Mouse (Mus musculus) CH12.LX (cell line): Measurements from ENCODE around the gene Pfdn6. TPM values are rescaled to one million over a fixed set of nuclear protein-coding genes. Genes with fewer than 3 reads are reported as not detected.

ENCODE experiments used
- DNase-seq: peaks from one replicate; pipeline ENCODE4 v3.0.0-alpha.2; 2013; ENCODE audit errors: extremely low read depth
- H3K27ac ChIP-seq: 2 replicates; pipeline ENCODE4 v1.5.1; 2012; ENCODE audit warnings: low read depth, mild to moderate bottlenecking, control low read depth, moderate library complexity; ENCODE audit not compliant: insufficient read depth
- H3K27me3 ChIP-seq: replicated peaks from 2 replicates; pipeline ENCODE3; 2012; ENCODE audit warnings: inconsistent platforms
- H3K36me3 ChIP-seq, 2 experiments: replicated peaks in 1 of 2; 2 replicates each; pipeline versions ENCODE3 to v1.6.1; 2012; ENCODE audit warnings: inconsistent platforms in 1 of 2, low read length in 1 of 2, mild to moderate bottlenecking in 1 of 2, mixed read lengths in 1 of 2, moderate library complexity in 1 of 2; ENCODE audit not compliant: control insufficient read depth in 1 of 2, insufficient read depth in 1 of 2
- H3K4me1 ChIP-seq, 2 experiments: 2 replicates each; pipeline ENCODE4 v1.6.1; 2012; ENCODE audit warnings: inconsistent platforms in 1 of 2, moderate library complexity in 1 of 2; ENCODE audit not compliant: insufficient read depth in 2 of 2, control insufficient read depth in 1 of 2
- H3K4me2 ChIP-seq: 2 replicates; pipeline ENCODE4 v1.6.1; 2012; ENCODE audit warnings: low read depth, mild to moderate bottlenecking, control low read depth; ENCODE audit not compliant: poor library complexity, insufficient read depth, severe bottlenecking
- H3K4me3 ChIP-seq, 3 experiments: fragments of 150-350 bp in 1 of 3; sonication (generic) in 1 of 3; replicated peaks in 1 of 3; 2 replicates each; pipeline versions ENCODE3 to v1.5.1; 2011 to 2012; ENCODE audit warnings: low read depth in 2 of 3, low read length in 2 of 3, mild to moderate bottlenecking in 2 of 3, moderate library complexity in 2 of 3, control low read depth in 1 of 3, improper control_type of control experiment in 1 of 3, inconsistent platforms in 1 of 3, mixed read lengths in 1 of 3; ENCODE audit not compliant: poor library complexity in 1 of 3
- H3K79me2 ChIP-seq: replicated peaks from 2 replicates; pipeline ENCODE4 v1.6.1; 2012; ENCODE audit warnings: mild to moderate bottlenecking, moderate library complexity; ENCODE audit not compliant: control insufficient read depth, poor library complexity, insufficient read depth, severe bottlenecking; ENCODE audit errors: extremely low read depth
- H3K9ac ChIP-seq: 2 replicates; pipeline ENCODE4 v1.6.1; 2012; ENCODE audit warnings: low read depth, mild to moderate bottlenecking, control low read depth, moderate library complexity; ENCODE audit not compliant: insufficient read depth
- H3K9me3 ChIP-seq: replicated peaks from 2 replicates; pipeline ENCODE3; 2012; ENCODE audit warnings: low read length, inconsistent platforms, mixed read lengths
- BHLHE40 ChIP-seq: IDR thresholded peaks from 2 replicates; pipeline ENCODE4 v1.6.1; 2011; ENCODE audit warnings: mild to moderate bottlenecking, low read depth, low read length, improper control_type of control experiment
- CHD1 ChIP-seq: IDR thresholded peaks from 2 replicates; pipeline ENCODE4 v1.6.1; 2012; ENCODE audit warnings: low read depth, low read length, improper control_type of control experiment, inconsistent platforms
- CHD2 ChIP-seq: IDR thresholded peaks from 2 replicates; pipeline ENCODE4 v1.6.1; 2011; ENCODE audit warnings: low read length, improper control_type of control experiment
- CTCF ChIP-seq, 2 experiments: IDR thresholded peaks in 1 of 2; conservative IDR thresholded peaks in 1 of 2; 2 replicates each; pipeline ENCODE4 v1.5.1; 2011 to 2012; ENCODE audit warnings: low read depth in 2 of 2, low read length in 2 of 2, improper control_type of control experiment in 1 of 2, inconsistent platforms in 1 of 2, mild to moderate bottlenecking in 1 of 2, moderate library complexity in 1 of 2
- E2F4 ChIP-seq: IDR thresholded peaks from 2 replicates; pipeline ENCODE4 v1.6.1; 2011; ENCODE audit warnings: low read depth, low read length, improper control_type of control experiment; ENCODE audit not compliant: insufficient replicate concordance
- ELF1 ChIP-seq: IDR thresholded peaks from 2 replicates; pipeline ENCODE4 v1.6.1; 2014; ENCODE audit warnings: low read depth, mild to moderate bottlenecking, inconsistent platforms, low read length, improper control_type of control experiment
- EP300 ChIP-seq: IDR thresholded peaks from 2 replicates; pipeline ENCODE4 v1.6.1; 2011; ENCODE audit warnings: low read length, improper control_type of control experiment
- ETS1 ChIP-seq: conservative IDR thresholded peaks from 2 replicates; pipeline ENCODE4 v1.6.1; 2012; ENCODE audit warnings: low read depth, mild to moderate bottlenecking, inconsistent platforms, low read length, improper control_type of control experiment, moderate library complexity
- GABPA ChIP-seq: IDR thresholded peaks from 2 replicates; pipeline ENCODE4 v1.6.1; 2012; ENCODE audit warnings: low read depth, low read length, improper control_type of control experiment, inconsistent platforms; ENCODE audit not compliant: insufficient replicate concordance
- HCFC1 ChIP-seq: IDR thresholded peaks from 2 replicates; pipeline ENCODE4 v1.6.1; 2012; ENCODE audit warnings: low read depth, mild to moderate bottlenecking, inconsistent platforms, low read length, improper control_type of control experiment
- IRF4 ChIP-seq: IDR thresholded peaks from 2 replicates; pipeline ENCODE4 v1.6.1; 2014; ENCODE audit warnings: low read depth, mild to moderate bottlenecking, inconsistent platforms, low read length, improper control_type of control experiment
- JUN ChIP-seq: IDR thresholded peaks from 2 replicates; pipeline ENCODE4 v1.6.1; 2011; ENCODE audit warnings: low read depth, mild to moderate bottlenecking, low read length, improper control_type of control experiment, moderate library complexity; ENCODE audit not compliant: insufficient read depth
- JUND ChIP-seq: conservative IDR thresholded peaks from 2 replicates; pipeline ENCODE4 v1.6.1; 2011; ENCODE audit warnings: low read depth, low read length, improper control_type of control experiment
- KAT2A ChIP-seq: IDR thresholded peaks from 2 replicates; pipeline ENCODE4 v1.6.1; 2012; ENCODE audit warnings: low read length, improper control_type of control experiment, inconsistent platforms; ENCODE audit not compliant: insufficient replicate concordance
- MAFK ChIP-seq: IDR thresholded peaks from 2 replicates; pipeline ENCODE4 v1.6.1; 2011; ENCODE audit warnings: low read length, improper control_type of control experiment; ENCODE audit not compliant: insufficient replicate concordance
- MAX ChIP-seq: IDR thresholded peaks from 2 replicates; pipeline ENCODE4 v1.6.1; 2011; ENCODE audit warnings: low read length, improper control_type of control experiment
- MAZ ChIP-seq: IDR thresholded peaks from 2 replicates; pipeline ENCODE4 v1.6.1; 2012; ENCODE audit warnings: low read depth, mild to moderate bottlenecking, inconsistent platforms, low read length, improper control_type of control experiment, moderate library complexity
- MEF2A ChIP-seq: IDR thresholded peaks from 2 replicates; pipeline ENCODE4 v1.6.1; 2014; ENCODE audit warnings: low read depth, mild to moderate bottlenecking, inconsistent platforms, low read length, improper control_type of control experiment, borderline replicate concordance
- MXI1 ChIP-seq: IDR thresholded peaks from 2 replicates; pipeline ENCODE4 v1.6.1; 2011; ENCODE audit warnings: mild to moderate bottlenecking, low read depth, low read length, improper control_type of control experiment
- MYC ChIP-seq: IDR thresholded peaks from 2 replicates; pipeline ENCODE4 v1.6.1; 2011; ENCODE audit warnings: low read depth, mild to moderate bottlenecking, improper control_type of control experiment, low read length
- NELFE ChIP-seq: IDR thresholded peaks from 2 replicates; pipeline ENCODE4 v1.6.1; 2011; ENCODE audit warnings: low read depth, low read length, improper control_type of control experiment
- NRF1 ChIP-seq: IDR thresholded peaks from 2 replicates; pipeline ENCODE4 v1.6.1; 2014; ENCODE audit warnings: low read depth, mild to moderate bottlenecking, inconsistent platforms, low read length, improper control_type of control experiment, moderate library complexity
- PAX5 ChIP-seq: IDR thresholded peaks from 2 replicates; pipeline ENCODE4 v1.6.1; 2012; ENCODE audit warnings: low read length, inconsistent platforms, mixed read lengths
- POLR2A ChIP-seq: IDR thresholded peaks from 2 replicates; pipeline ENCODE4 v1.6.1; 2011; ENCODE audit warnings: low read depth, mild to moderate bottlenecking, improper control_type of control experiment, low read length
- POLR2AphosphoS2 ChIP-seq: IDR thresholded peaks from 2 replicates; pipeline ENCODE4 v1.6.1; 2011; ENCODE audit warnings: low read depth, low read length, improper control_type of control experiment
- RAD21 ChIP-seq: IDR thresholded peaks from 2 replicates; pipeline ENCODE4 v1.6.1; 2011; ENCODE audit warnings: low read depth, mild to moderate bottlenecking, low read length, improper control_type of control experiment, moderate library complexity
- RCOR1 ChIP-seq: conservative IDR thresholded peaks from 2 replicates; pipeline ENCODE4 v1.6.1; 2012; ENCODE audit warnings: low read depth, mild to moderate bottlenecking, inconsistent platforms, low read length, improper control_type of control experiment
- SMC3 ChIP-seq: IDR thresholded peaks from 2 replicates; pipeline ENCODE4 v1.6.1; 2011; ENCODE audit warnings: low read depth, low read length, improper control_type of control experiment
- TBP ChIP-seq: conservative IDR thresholded peaks from 2 replicates; pipeline ENCODE4 v1.6.1; 2011; ENCODE audit warnings: low read depth, low read length, improper control_type of control experiment
- TCF12 ChIP-seq: IDR thresholded peaks from 2 replicates; pipeline ENCODE4 v1.6.1; 2014; ENCODE audit warnings: low read depth, mild to moderate bottlenecking, inconsistent platforms, low read length, improper control_type of control experiment
- UBTF ChIP-seq: IDR thresholded peaks from 2 replicates; pipeline ENCODE4 v1.6.1; 2012; ENCODE audit warnings: low read depth, mild to moderate bottlenecking, inconsistent platforms, low read length, improper control_type of control experiment, moderate library complexity
- USF1 ChIP-seq: IDR thresholded peaks from 2 replicates; pipeline ENCODE4 v1.6.1; 2014; ENCODE audit warnings: low read depth, mild to moderate bottlenecking, inconsistent platforms, low read length, improper control_type of control experiment
- USF2 ChIP-seq: conservative IDR thresholded peaks from 2 replicates; pipeline ENCODE4 v1.6.1; 2011; ENCODE audit warnings: low read depth, low read length, improper control_type of control experiment
- ZC3H11A ChIP-seq: IDR thresholded peaks from 2 replicates; pipeline ENCODE4 v1.6.1; 2012; ENCODE audit warnings: low read depth, mild to moderate bottlenecking, inconsistent platforms, low read length, improper control_type of control experiment
- ZKSCAN1 ChIP-seq: IDR thresholded peaks from 2 replicates; pipeline ENCODE4 v1.6.1; 2012; ENCODE audit warnings: low read depth, inconsistent platforms, low read length, improper control_type of control experiment, borderline replicate concordance
- ZMIZ1 ChIP-seq: IDR thresholded peaks from 2 replicates; pipeline ENCODE4 v1.6.1; 2012; ENCODE audit warnings: low read depth, mild to moderate bottlenecking, inconsistent platforms, low read length, improper control_type of control experiment
- ZNF384 ChIP-seq: IDR thresholded peaks from 2 replicates; pipeline ENCODE4 v1.6.1; 2012; ENCODE audit warnings: low read depth, low read length, improper control_type of control experiment, inconsistent platforms
- dilution Hi-C: fragments of 300-500 bp; cut with MboI; formaldehyde crosslinking; loops from 2 replicates; pipeline ENCODE4 v1.14.3; 2020; ENCODE audit warnings: low sequenced_read_pairs; ENCODE audit not compliant: extremely low pct_unique_long_range_greater_than_20kb, extremely low pct_ligation_motif_present
- in situ Hi-C: fragments of 300-500 bp; cut with MboI; formaldehyde crosslinking; loops from 3 replicates; pipeline ENCODE4 v1.14.3; 2019; ENCODE audit warnings: low sequenced_read_pairs, low pct_ligation_motif_present, low pct_unique_long_range_greater_than_20kb, mixed read lengths
- polyA plus RNA-seq: library from polyadenylated mRNA; unstranded; fragments of >175 nt; gene quantifications from 2 replicates; pipeline ENCODE4 v1.2.1, GENCODE M21; 2012; ENCODE audit warnings: low read depth; ENCODE audit not compliant: insufficient read length
- total RNA-seq, 2 experiments: library from RNA; depleted of rRNA; stranded (reverse); fragments of 300-350 nt in 1 of 2; fragments of >200 nt in 1 of 2; gene quantifications; 2 replicates each; pipeline ENCODE4 v1.2.3; 2012 to 2014

The Pfdn6 gene
- total and polyA plus RNA-seq, 3 experiments, result 92.3 to 140 (median 109) TPM

DNA sequence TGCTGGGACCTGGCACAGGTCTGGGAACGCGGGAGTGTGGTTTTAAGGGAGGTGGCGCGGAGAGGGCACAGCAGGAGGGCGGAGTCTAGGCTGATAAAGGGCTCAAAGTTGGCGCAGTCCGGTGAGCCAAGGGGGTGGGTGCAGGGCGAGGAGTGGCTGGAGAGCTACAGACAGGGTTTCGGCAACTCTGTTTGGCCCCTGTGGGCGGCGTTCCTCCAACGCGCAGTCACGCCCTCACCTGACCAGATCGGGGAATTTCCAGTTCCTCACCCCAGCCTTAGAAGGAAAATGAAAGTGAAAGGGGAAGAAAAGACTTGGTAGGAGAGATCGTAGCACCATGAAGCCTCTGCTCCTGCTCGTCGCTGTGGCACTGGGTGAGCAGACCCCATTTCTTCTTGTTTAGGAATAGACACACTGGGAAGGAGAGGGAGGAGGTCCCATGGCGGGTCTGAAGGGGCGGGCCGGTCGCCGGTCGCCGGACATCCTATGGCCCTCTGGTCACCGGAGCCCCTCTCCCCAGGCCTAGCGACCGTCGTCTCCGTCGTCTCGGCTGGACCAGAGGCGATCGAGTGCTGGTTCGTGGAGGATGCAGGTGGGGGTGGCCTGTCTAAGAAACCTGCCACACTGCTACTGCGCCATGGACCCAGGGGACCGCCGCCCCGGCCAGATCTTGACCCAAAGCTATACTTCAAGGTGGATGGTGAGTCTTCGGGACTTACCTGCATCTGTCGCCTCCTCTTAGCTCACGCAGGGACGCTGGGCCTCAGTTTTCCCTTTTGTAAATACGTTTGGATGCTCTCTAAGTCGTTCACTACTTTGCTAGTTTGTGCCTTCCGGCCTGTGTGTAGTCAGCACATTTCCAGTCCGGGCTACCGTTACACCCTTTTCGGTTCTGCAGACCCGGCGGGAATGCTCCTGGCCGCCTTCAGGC lies 20.5 kb downstream of the Pfdn6 start:
- Histone ChIP-seq H3K79me2 (peaks cover 22% of the 10 kb centered on the region), H3K9ac (peak overlapping the region; percentile 81), H3K27me3 (no peaks in the 10 kb centered on the region), H3K4me3 (peak overlapping the region; percentile 71 to 99 (median 83)), H3K36me3 (peaks cover 40 to 60% of the 10 kb centered on the region in 2 experiments), H3K27ac (peak overlapping the region; percentile 93), H3K4me1 (peaks cover 32 to 47% of the 10 kb centered on the region in 2 experiments), H3K9me3 (peaks cover 10% of the 10 kb centered on the region), H3K4me2 (peak overlapping the region; percentile 85)
- DNase-seq, result peak; percentile 96
- dilution Hi-C loops (no loop called here), in situ Hi-C loops (no loop called here)
- peak; percentile 53 for TF ChIP-seq ELF1
- TF ChIP-seq RCOR1, result no peak; the same call in 1 of the 2 replicates
- no peak for TF ChIP-seq ZNF384
- TF ChIP-seq MXI1, result peak; percentile 17; the same call in 1 of the 2 replicates
- no peak for TF ChIP-seq GABPA
- TF ChIP-seq EP300, result peak; percentile 62
- TF ChIP-seq MEF2A, result peak; percentile 84
- peak; percentile 45 for TF ChIP-seq CHD2
- TF ChIP-seq JUND, result no peak
- TF ChIP-seq NELFE, result peak; percentile 76
- no peak; the same call in 1 of the 2 replicates for TF ChIP-seq MYC
- TF ChIP-seq POLR2AphosphoS2, result no peak
- peak; percentile 73 for TF ChIP-seq POLR2A
- TF ChIP-seq PAX5, result no peak
- TF ChIP-seq USF1, result peak; percentile 55
- TF ChIP-seq ZMIZ1, result 0 out of 2 replicates have a peak, but pooled peaks have one; percentile 46
- peak; percentile 91 for TF ChIP-seq IRF4
- peak; percentile 58 for TF ChIP-seq NRF1
- TF ChIP-seq RAD21, result no peak
- no peak for TF ChIP-seq KAT2A
- TF ChIP-seq ETS1, result peak; percentile 98
- TF ChIP-seq JUN, result peak; percentile 2; the same call in 1 of the 2 replicates
- TF ChIP-seq CHD1, result no peak
- peak; percentile 55; the same call in 1 of the 2 replicates for TF ChIP-seq MAX
- peak; percentile 75; the same call in 1 of the 2 replicates for TF ChIP-seq TCF12
- no peak for TF ChIP-seq UBTF
- peak; percentile 78; the same call in 1 of the 2 replicates for TF ChIP-seq MAZ
- peak; percentile 98 for TF ChIP-seq BHLHE40
- peak; percentile 32 for TF ChIP-seq USF2
- TF ChIP-seq CTCF (conservative IDR thresholded peaks at IDR 0.05 in 1 of 2, IDR thresholded peaks at IDR 0.05 in 1 of 2; ENCODE audit: low read depth in 2 of 2, low read length in 2 of 2), result peak in 1 of 2 experiments; percentile 49; a peak in 2 of 4 replicates
- no peak for TF ChIP-seq ZKSCAN1
- TF ChIP-seq HCFC1, result peak; percentile 53; the same call in 1 of the 2 replicates
- TF ChIP-seq MAFK, result peak; percentile 27; the same call in 1 of the 2 replicates
- 0 out of 2 replicates have a peak, but pooled peaks have one; percentile 6 for TF ChIP-seq SMC3
- no peak for TF ChIP-seq ZC3H11A
- no peak for TF ChIP-seq E2F4
- peak; percentile 71; the same call in 1 of the 2 replicates for TF ChIP-seq TBP
